Mouse (Mus musculus): Measurements from ENCODE around the gene Ipo13.

GRCm38 (mm10) chr4:117929391-117929881 lies 14.6 kb upstream of the Ipo13 start, which contains the start of gene Artn:
- TF ChIP-seq CTCF (IDR thresholded peaks at IDR 0.05; ENCODE audit: extremely low read depth, insufficient read depth, insufficient read length, insufficient replicate concordance) = no peak
- no peak for TF ChIP-seq POLR2A (IDR thresholded peaks at IDR 0.05; ENCODE audit: low read depth, low read length)

All from spleen, adult 2 months (tissue).